Mouse (Mus musculus) embryonic facial prominence, embryonic 15.5 days (tissue): ENCODE data around the gene Pa2g4. TPM values are rescaled to one million over a fixed set of nuclear protein-coding genes. Genes with fewer than 3 reads are reported as not detected.

Experiments
- ATAC-seq: fragments of 200-750 bp; cut with Nextera tagmentation; 2 replicates; pipeline ENCODE4 v1.8.0; 2017; ENCODE audit warnings: low read depth, moderate TSS enrichment; ENCODE audit not compliant: insufficient number of reproducible peaks, low FRiP score, low TSS enrichment
- H3K27ac ChIP-seq: fragments of 300-500 bp; sonication (generic); replicated peaks from 2 replicates; pipeline ENCODE4 v1.5.1; 2015; ENCODE audit warnings: mild to moderate bottlenecking, inconsistent platforms
- H3K27me3 ChIP-seq: fragments of 300-500 bp; sonication (generic); 2 replicates; pipeline ENCODE4 v1.6.1; 2015; ENCODE audit warnings: inconsistent platforms
- H3K36me3 ChIP-seq: fragments of 300-500 bp; sonication (generic); 2 replicates; pipeline ENCODE4 v1.6.1; 2015; ENCODE audit warnings: mild to moderate bottlenecking, inconsistent platforms
- H3K4me1 ChIP-seq: fragments of 300-500 bp; sonication (generic); 2 replicates; pipeline ENCODE4 v1.6.1; 2015; ENCODE audit warnings: inconsistent platforms
- H3K4me2 ChIP-seq: fragments of 300-500 bp; sonication (generic); replicated peaks from 2 replicates; pipeline ENCODE4 v1.6.1; 2015; ENCODE audit warnings: mild to moderate bottlenecking, inconsistent platforms
- H3K4me3 ChIP-seq: fragments of 300-500 bp; sonication (generic); replicated peaks from 2 replicates; pipeline ENCODE4 v1.5.1; 2015; ENCODE audit warnings: mild to moderate bottlenecking, inconsistent platforms
- H3K9ac ChIP-seq: fragments of 300-500 bp; sonication (generic); 2 replicates; pipeline ENCODE4 v1.6.1; 2015; ENCODE audit warnings: inconsistent platforms
- H3K9me3 ChIP-seq: fragments of 300-500 bp; sonication (generic); replicated peaks from 2 replicates; pipeline ENCODE4 v1.6.1; 2016; ENCODE audit warnings: inconsistent platforms
- WGBS: fragments of 180-500 bp; shearing (Covaris S2); methylation state at CpG from one replicate; pipeline ENCODE4 v1.1.7; 2015; 5-methylcytosine and 5-hydroxymethylcytosine counted together
- polyA plus RNA-seq: library from polyadenylated mRNA; unstranded; fragments of >200 nt; fragmentation: Nextera tagmentation; extraction: Ambion mirVana; gene quantifications from 2 replicates; pipeline ENCODE4 v1.2.1, GENCODE M21; 2015

Pa2g4 gene
- polyA plus RNA-seq, 1 experiment from 2014 or later, result 186 TPM

DNA sequence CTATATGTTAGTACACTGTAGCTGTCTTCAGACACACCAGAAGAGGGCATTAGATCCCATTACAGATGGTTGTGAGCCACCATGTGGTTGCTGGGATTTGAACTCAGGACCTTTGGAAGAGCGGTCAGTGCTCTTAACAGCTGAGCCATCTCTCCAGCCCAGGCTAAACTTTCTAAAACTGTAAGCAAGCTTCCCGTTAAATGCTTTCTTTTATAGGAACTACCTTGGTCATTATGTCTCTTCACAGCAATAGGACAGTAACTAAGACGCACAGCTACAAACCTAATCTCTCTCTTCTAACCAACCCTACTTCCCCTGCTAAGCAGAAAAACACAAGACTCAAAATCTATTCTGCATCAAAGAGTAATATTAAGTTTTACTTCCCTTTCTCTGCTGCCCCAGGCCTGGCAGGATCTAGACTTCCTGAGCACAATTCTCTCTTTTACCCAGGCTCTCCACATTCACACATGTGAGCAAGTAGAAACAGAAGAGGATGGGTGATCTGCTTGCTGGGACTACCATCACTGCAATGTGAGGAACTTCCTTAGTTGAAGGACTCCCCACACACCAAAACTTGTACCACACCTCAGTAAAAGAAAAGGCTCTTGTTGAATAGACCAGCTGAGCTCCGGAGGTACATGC lies 30.0 kb downstream of the Pa2g4 start:
- ATAC-seq, result peak; percentile 13; the same call in 1 of the 2 replicates
- WGBS, result 67% methylated on average over 4 of the region's 4 CpGs
- Histone ChIP-seq H3K36me3 (no peaks in the 10 kb centered on the region), H3K27me3 (no peaks in the 10 kb centered on the region), H3K4me1 (peaks cover 10% of the 10 kb centered on the region; the same call in 1 of the 2 replicates), H3K4me3 (peak overlapping the region; percentile 19; the same call in 1 of the 2 replicates), H3K9me3 (no peaks in the 10 kb centered on the region), H3K9ac (no peak overlapping the region), H3K27ac (peak overlapping the region; percentile 82), H3K4me2 (peak overlapping the region; percentile 45)

DNA sequence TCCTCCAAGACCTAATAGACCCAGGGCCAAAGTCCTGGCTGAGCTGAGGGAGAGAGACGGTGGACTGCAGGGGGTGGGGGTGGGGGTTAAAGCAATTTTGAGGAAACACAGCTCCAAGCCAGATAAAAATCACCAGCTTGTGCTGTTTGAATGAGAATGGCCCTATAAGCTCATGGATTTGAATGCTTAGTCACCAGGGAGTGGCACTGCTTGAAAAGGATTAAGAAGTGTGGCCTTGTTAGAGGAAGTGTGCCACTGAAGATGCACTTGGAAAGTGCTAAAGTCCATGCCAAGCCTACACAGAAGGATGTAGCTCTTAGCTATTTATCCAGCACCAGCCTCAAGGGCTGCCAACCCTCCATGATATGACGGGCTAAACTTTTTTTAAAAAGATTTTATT lies 30.6 kb downstream of the Pa2g4 start:
- Histone ChIP-seq H3K36me3 (no peaks in the 10 kb centered on the region), H3K27me3 (no peaks in the 10 kb centered on the region), H3K4me1 (peaks cover 10% of the 10 kb centered on the region; the same call in 1 of the 2 replicates), H3K27ac (no peak overlapping the region), H3K9me3 (no peaks in the 10 kb centered on the region), H3K9ac (no peak overlapping the region), H3K4me3 (no peak overlapping the region), H3K4me2 (no peak overlapping the region)
- 84% methylated on average over 2 of the region's 2 CpGs for WGBS
- ATAC-seq, result no peak

DNA sequence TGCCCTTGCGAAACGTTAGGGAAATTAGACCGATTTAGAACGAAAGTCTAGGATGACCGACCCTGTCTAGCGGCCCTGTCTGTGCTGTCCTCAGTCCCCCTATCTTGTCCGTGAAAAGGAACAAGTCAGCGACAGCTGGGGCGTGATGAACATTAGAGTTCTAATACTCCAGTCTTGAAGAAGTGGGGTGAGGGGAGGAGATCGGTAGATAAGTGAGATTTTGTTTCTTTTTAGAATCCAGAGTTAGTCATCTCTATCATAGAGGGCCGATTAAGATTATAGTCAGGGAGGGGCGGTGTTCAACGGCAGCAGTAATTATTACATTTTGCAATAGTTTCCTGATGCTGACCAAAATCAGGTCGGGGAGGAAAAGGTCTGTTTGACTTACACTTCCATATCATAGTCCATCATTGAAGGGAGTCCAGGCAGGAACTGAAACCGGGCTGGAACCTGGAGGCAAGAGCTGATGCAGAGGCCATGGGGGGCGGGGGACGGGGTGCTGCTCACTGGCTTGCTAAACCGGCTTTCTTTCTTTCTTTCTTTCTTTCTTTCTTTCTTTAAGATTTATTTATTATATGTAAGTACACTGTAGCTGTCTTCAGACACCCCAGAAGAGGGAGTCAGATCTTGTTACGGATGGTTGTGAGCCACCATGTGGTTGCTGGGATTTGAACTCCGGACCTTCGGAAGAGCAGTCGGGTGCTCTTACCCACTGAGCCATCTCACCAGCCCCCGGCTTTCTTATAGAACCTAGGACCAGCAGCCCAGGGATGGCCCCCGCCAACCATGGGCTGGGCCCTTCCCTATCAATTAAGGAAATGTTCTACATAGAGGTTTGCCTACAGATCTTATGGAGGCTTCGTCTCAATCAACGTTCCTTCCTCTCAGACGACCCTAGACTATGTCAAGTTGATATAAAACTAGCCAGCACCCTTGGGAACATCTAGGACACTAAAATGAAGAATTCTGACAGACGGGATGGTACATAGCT lies 39.1 kb downstream of the Pa2g4 start:
- peak overlapping the region; percentile 90 for H3K4me3 ChIP-seq

DNA sequence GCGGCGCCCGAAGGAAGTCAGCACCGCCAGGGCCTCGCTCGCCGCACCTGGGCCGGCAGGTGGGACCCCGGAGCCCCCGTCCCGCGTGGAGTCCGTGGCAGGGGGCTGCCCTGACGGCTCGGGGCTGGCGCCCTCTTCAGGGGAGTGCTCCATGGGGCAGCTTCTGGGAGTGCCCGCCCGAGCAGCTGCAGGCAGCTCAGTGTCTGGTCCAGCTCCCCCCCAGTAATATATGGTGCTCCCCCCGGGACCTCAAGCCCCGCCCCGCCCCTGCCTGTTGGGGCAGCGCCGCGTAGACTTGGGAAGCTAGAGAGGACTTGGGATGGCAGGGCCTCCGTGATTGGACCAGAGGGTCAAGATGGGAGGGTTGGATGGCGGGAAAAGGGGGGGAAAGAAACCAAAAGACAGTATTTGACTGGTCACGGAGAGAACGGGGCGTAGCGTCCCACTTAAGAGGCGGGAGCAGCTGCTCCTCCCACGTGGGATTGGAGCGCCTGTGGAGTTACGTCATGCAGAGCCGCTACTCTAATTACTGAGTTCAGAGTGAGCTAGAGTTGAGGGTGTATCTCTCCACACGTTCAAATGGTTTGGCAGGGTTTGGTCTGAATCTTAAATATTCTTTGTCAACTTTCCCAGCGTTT lies 40.0 kb downstream of the Pa2g4 start, which contains the start of gene Esyt1:
TSS of gene Esyt1 (minus strand) at position 201 of the 638 bp plus-strand sequence.
- Histone ChIP-seq H3K27me3 (no peaks in the 10 kb centered on the region; the same call in none of the 2 replicates), H3K27ac (peak within 1 kb of the TSS; percentile 91), H3K4me1 (peaks cover 15% of the 10 kb centered on the region), H3K4me3 (peak within 1 kb of the TSS; percentile 90), H3K36me3 (peaks cover 15% of the 10 kb centered on the region), H3K9me3 (no peaks in the 10 kb centered on the region), H3K4me2 (peak within 1 kb of the TSS; percentile 98), H3K9ac (peak within 1 kb of the TSS; percentile 79)
- WGBS, result under 1% methylated on average over 37 of the region's 37 CpGs
- ATAC-seq, result peak; percentile 97

More for the DNA sequence above, 39.1 kb downstream of the Pa2g4 start:
- no peak for ATAC-seq
- no peaks in the 10 kb centered on the region; the same call in none of the 2 replicates for H3K27me3 ChIP-seq
- H3K9me3 ChIP-seq, result no peaks in the 10 kb centered on the region
- peaks cover 6% of the 10 kb centered on the region; the same call in 1 of the 2 replicates for H3K36me3 ChIP-seq
- H3K4me2 ChIP-seq, result peak overlapping the region; percentile 98
- WGBS, result 25% methylated on average over 28 of the region's 28 CpGs
- peaks cover 15% of the 10 kb centered on the region for H3K4me1 ChIP-seq
- H3K27ac ChIP-seq, result peak overlapping the region; percentile 91
- peak overlapping the region; percentile 12; the same call in 1 of the 2 replicates for H3K9ac ChIP-seq

DNA sequence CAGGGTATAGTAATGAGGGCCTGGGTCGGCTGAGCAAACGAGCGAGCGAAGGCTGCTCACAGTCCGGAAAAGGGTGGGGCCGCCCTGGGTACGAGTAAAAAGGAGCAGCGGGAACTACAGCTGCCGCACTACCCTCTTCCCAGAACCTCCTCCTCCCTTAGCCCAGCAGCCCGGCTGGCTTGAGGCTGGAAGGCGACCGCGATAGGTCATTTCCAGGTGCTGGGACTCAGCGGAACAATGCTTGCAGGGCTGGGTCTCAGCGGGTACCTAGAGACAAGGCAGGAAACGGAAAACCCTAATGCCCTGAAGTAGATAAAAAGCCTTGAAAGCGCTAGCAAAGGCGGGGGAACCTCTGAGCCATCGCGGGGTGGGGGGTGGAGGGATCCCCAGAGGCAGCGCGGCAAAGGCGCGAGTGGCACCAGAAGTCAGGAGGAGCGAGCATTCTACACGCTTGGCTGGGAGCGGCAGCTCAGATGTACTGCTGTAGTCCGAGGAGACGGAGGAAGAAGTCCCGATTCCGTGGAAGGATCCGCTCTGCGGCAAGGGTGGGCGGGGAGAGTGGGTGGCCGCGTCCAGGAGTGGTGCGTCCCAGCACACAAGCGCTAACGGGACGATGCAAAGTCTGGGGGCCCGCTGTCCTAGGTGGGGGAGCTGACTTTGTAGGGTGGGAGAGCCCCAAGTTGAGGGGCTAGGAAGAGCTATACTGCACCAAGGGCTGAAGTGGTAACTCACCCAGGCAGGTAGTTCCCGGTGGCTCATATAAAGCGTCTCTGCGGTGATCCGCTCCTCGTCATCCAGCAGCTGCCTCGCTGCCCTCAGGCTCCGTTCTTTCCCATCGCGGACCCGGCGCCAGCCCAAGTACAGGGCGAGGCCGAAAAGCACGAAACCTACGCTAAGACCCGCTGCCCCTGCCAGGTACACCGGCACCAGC lies 40.8 kb downstream of the Pa2g4 start:
- peaks cover 15% of the 10 kb centered on the region for H3K4me1 ChIP-seq
- peak overlapping the region; percentile 79 for H3K9ac ChIP-seq
- H3K4me3 ChIP-seq, result peak overlapping the region; percentile 90
- H3K4me2 ChIP-seq, result peak overlapping the region; percentile 98
- no peaks in the 10 kb centered on the region for H3K9me3 ChIP-seq
- peak overlapping the region; percentile 91 for H3K27ac ChIP-seq
- no peaks in the 10 kb centered on the region; the same call in none of the 2 replicates for H3K27me3 ChIP-seq
- under 1% methylated on average over 58 of the region's 58 CpGs for WGBS
- H3K36me3 ChIP-seq, result peaks cover 23% of the 10 kb centered on the region
- ATAC-seq, result peak; percentile 4; the same call in 1 of the 2 replicates

DNA sequence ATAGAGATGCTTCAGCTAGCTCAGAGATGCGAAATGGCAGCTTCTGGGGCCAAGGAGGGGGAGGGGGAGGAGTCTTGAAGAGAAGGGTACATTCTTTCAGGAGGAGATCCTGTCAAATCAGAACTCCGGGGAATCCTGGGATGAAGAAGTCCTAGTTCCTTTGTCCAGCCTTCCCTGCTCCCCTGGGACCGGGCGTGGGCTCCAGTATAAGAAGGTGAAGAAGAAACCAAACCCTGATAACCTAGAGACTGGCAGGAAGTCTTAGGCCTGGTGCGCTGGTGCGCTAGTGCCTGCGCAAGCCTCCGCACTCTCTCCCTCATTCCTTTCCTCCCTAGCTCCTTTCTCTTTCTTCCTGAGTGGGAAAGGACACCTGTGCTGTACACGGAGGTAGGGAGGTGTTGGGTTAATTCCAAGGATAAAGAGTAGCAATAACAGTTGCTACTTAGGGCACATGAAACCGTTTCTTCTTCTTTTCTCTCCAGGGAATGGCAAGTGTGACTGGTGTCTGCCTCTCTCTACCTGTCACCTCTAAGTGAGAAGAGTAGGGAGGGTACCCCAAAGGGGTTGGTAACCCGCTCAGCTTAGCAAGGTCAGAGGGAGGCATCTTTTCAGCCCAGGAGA lies 41.6 kb downstream of the Pa2g4 start:
- Histone ChIP-seq H3K4me2 (peak overlapping the region; percentile 98), H3K27ac (peak overlapping the region; percentile 91), H3K9me3 (no peaks in the 10 kb centered on the region), H3K27me3 (no peaks in the 10 kb centered on the region; the same call in none of the 2 replicates), H3K9ac (peak overlapping the region; percentile 79; the same call in 1 of the 2 replicates), H3K4me3 (peak overlapping the region; percentile 90), H3K4me1 (peaks cover 15% of the 10 kb centered on the region), H3K36me3 (peaks cover 30% of the 10 kb centered on the region)
- ATAC-seq, result no peak
- 16% methylated on average over 11 of the region's 11 CpGs for WGBS

DNA sequence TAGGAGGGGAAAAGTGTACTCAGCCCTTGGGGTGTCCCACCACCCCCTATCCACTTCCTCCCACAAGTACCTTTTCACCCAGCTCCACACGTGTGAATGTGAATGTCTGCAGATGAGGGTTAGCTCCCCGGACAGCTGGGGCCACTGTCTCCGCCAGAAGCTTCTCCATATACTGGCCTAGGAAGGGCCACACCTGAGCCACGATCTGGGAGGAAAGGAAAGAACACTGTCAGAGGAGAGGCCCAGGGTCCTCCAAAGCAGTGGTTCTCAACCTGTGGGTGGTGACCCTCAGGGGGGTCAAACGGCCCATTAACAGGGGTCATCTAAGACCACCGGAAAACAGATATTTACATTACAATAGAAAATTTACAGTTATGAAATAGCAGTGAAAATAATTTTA lies 43.4 kb downstream of the Pa2g4 start:
- Histone ChIP-seq H3K27me3 (peaks cover 7% of the 10 kb centered on the region), H3K9ac (no peak overlapping the region), H3K9me3 (no peaks in the 10 kb centered on the region), H3K4me3 (no peak overlapping the region), H3K4me1 (peaks cover 17% of the 10 kb centered on the region), H3K27ac (no peak overlapping the region), H3K36me3 (peaks cover 45% of the 10 kb centered on the region), H3K4me2 (no peak overlapping the region)
- no peak for ATAC-seq
- 77% methylated on average over 6 of the region's 6 CpGs for WGBS

DNA sequence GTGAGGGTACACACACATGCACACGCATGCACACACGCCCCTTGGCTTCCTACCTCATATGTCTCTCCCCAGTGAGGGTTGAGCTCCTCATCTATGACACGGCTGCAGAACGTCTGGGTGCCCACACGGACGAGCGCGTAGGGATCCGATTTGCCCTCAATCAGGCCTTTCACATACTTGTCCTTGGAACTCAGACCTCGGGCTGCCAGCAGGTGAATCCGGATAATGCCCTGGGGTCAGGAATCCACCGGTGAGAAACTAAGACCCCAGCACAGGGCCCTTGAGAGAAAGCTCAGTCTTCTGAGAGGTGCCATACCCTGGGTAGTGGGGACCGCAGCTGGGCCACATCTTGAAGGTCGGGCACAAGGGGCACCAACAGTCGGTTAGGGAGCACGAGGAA lies 45.2 kb downstream of the Pa2g4 start:
- H3K27me3 ChIP-seq, result peaks cover 12% of the 10 kb centered on the region
- WGBS, result 81% methylated on average over 16 of the region's 16 CpGs
- no peak overlapping the region for H3K9ac ChIP-seq

DNA sequence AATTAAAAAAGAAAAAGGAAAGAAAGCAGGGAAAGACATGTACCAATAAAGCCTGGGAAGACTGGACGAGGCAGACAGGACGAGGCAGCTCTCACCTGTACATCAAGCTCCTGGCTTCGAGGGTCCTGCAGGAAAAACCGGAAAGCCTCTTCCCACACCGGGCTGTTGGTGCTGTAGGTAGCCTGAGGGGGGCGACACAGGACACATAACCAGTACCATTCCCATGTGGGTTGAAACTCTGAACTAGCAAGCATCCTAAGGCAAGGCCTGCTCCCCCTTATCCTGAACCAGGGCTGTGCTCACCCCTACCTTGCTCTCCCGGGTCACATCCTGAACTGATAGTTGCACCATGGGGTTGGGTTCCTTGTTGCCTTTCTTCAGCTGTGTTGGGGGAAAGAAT lies 47.0 kb downstream of the Pa2g4 start:
- Histone ChIP-seq H3K9me3 (no peaks in the 10 kb centered on the region), H3K4me3 (no peak overlapping the region), H3K27me3 (peaks cover 12% of the 10 kb centered on the region), H3K4me1 (peaks cover 4% of the 10 kb centered on the region; the same call in 1 of the 2 replicates), H3K9ac (no peak overlapping the region), H3K27ac (no peak overlapping the region), H3K4me2 (no peak overlapping the region), H3K36me3 (peaks cover 70% of the 10 kb centered on the region)
- 64% methylated on average over 7 of the region's 7 CpGs for WGBS
- no peak for ATAC-seq

More for the DNA sequence above, 45.2 kb downstream of the Pa2g4 start:
- H3K4me3 ChIP-seq, result no peak overlapping the region
- H3K9me3 ChIP-seq, result no peaks in the 10 kb centered on the region
- ATAC-seq, result no peak
- no peak overlapping the region for H3K27ac ChIP-seq
- peaks cover 57% of the 10 kb centered on the region for H3K36me3 ChIP-seq
- H3K4me2 ChIP-seq, result no peak overlapping the region
- H3K4me1 ChIP-seq, result peaks cover 13% of the 10 kb centered on the region
